Mouse (Mus musculus) limb, embryonic 14.5 days (tissue): Measurements from ENCODE around the gene Lrp5. TPM values are rescaled to one million over a fixed set of nuclear protein-coding genes. Genes with fewer than 3 reads are reported as not detected.
A peak's percentile ranks its signal among the peaks of the same experiment; 100 is the strongest.

Experiments
- ATAC-seq: fragments of 200-750 bp; cut with Nextera tagmentation; 2 replicates; pipeline ENCODE4 v1.8.0; 2017; ENCODE audit warnings: low read depth, moderate number of reproducible peaks, moderate TSS enrichment; ENCODE audit not compliant: low FRiP score
- DNase-seq: peaks from one replicate; pipeline ENCODE4 v3.0.0-alpha.2; 2015; ENCODE audit warnings: low spot score
- H3K27ac ChIP-seq: fragments of 300-500 bp; sonication (generic); replicated peaks from 2 replicates; pipeline ENCODE4 v1.5.1; 2014; ENCODE audit warnings: low read depth, mild to moderate bottlenecking, low read length, moderate library complexity, mixed read lengths
- H3K27me3 ChIP-seq: fragments of 300-500 bp; sonication (generic); 2 replicates; pipeline ENCODE4 v1.6.1; 2014; ENCODE audit warnings: low read length, mixed read lengths; ENCODE audit not compliant: control insufficient read depth, insufficient read depth
- H3K36me3 ChIP-seq: fragments of 300-500 bp; sonication (generic); 2 replicates; pipeline ENCODE4 v1.6.1; 2014; ENCODE audit warnings: mild to moderate bottlenecking, low read length, moderate library complexity, mixed read lengths; ENCODE audit not compliant: control insufficient read depth, insufficient read depth
- H3K4me1 ChIP-seq: fragments of 300-500 bp; sonication (generic); 2 replicates; pipeline ENCODE4 v1.6.1; 2014; ENCODE audit warnings: antibody characterized with exemption, low read length, mixed read lengths; ENCODE audit not compliant: control insufficient read depth, insufficient read depth
- H3K4me2 ChIP-seq: fragments of 300-500 bp; sonication (generic); replicated peaks from 2 replicates; pipeline ENCODE4 v1.6.1; 2014; ENCODE audit warnings: low read depth, mild to moderate bottlenecking, low read length, moderate library complexity; ENCODE audit not compliant: severe bottlenecking
- H3K4me3 ChIP-seq: fragments of 300-500 bp; sonication (generic); replicated peaks from 2 replicates; pipeline ENCODE4 v1.5.1; 2014; ENCODE audit warnings: low read length
- H3K9ac ChIP-seq: fragments of 300-500 bp; sonication (generic); 2 replicates; pipeline ENCODE4 v1.6.1; 2014; ENCODE audit warnings: mild to moderate bottlenecking, low read depth, low read length, moderate library complexity; ENCODE audit not compliant: severe bottlenecking
- H3K9me3 ChIP-seq: fragments of 300-500 bp; sonication (generic); 2 replicates; pipeline ENCODE4 v1.6.1; 2016; ENCODE audit warnings: low read length; ENCODE audit not compliant: control insufficient read depth
- POLR2A ChIP-seq: fragments of 200-500 bp; IDR thresholded peaks from 2 replicates; pipeline ENCODE4 v1.8.0; 2012; ENCODE audit warnings: inconsistent platforms, mild to moderate bottlenecking, moderate library complexity, borderline replicate concordance; ENCODE audit not compliant: insufficient read depth, insufficient read length; ENCODE audit errors: extremely low read depth
- WGBS: fragments of 180-500 bp; shearing (Covaris S2); extraction: QIAGEN DNeasy Blood & Tissue Kit; methylation state at CpG from one replicate; pipeline ENCODE4 v1.1.7; 2014; 5-methylcytosine and 5-hydroxymethylcytosine counted together
- polyA plus RNA-seq, 2 experiments: library from polyadenylated mRNA; depleted of rRNA in 1 of 2; stranded (reverse) in 1 of 2; unstranded in 1 of 2; fragments of >200 nt; fragmentation: Nextera tagmentation in 1 of 2; extraction: Ambion mirVana in 1 of 2; gene quantifications; 2 replicates each; pipeline versions ENCODE4 v1.2.1 to v1.2.3; 2012 to 2014

The Lrp5 gene
- polyA plus RNA-seq, 2 experiments = 9.5 to 36.3 TPM

- no peak for ATAC-seq
- no peak overlapping the region for H3K4me3 ChIP-seq
- no peak overlapping the region for H3K4me2 ChIP-seq
- H3K27ac ChIP-seq = no peak overlapping the region
- H3K36me3 ChIP-seq = no peaks in the 10 kb centered on the region
- no peaks in the 10 kb centered on the region for H3K9me3 ChIP-seq
- no peak overlapping the region for H3K9ac ChIP-seq
- TF ChIP-seq POLR2A = no peak
- DNase-seq = no peak
- no peaks in the 10 kb centered on the region for H3K27me3 ChIP-seq
- WGBS = 69% methylated on average over 3 of the region's 3 CpGs
- no peaks in the 10 kb centered on the region for H3K4me1 ChIP-seq
Measured at GRCm38 (mm10) chr19:3695006-3695405, 8.6 kb upstream of the Lrp5 start.

- Histone ChIP-seq H3K27me3 (no peaks in the 10 kb centered on the region), H3K4me3 (no peak overlapping the region), H3K9ac (no peak overlapping the region), H3K27ac (no peak overlapping the region), H3K36me3 (no peaks in the 10 kb centered on the region), H3K4me2 (no peak overlapping the region), H3K4me1 (no peaks in the 10 kb centered on the region), H3K9me3 (no peaks in the 10 kb centered on the region)
- 88% methylated on average over 2 of the region's 2 CpGs for WGBS
- ATAC-seq (no peak), DNase-seq (no peak)
- no peak for TF ChIP-seq POLR2A
Measured at GRCm38 (mm10) chr19:3694476-3694875, 8.1 kb upstream of the Lrp5 start.

- DNase-seq (no peak), ATAC-seq (no peak)
- H3K4me2 ChIP-seq = no peak overlapping the region
- H3K27ac ChIP-seq = no peak overlapping the region
- 59% methylated on average over 6 of the region's 6 CpGs for WGBS
- H3K27me3 ChIP-seq = no peaks in the 10 kb centered on the region
- TF ChIP-seq POLR2A = no peak
- no peak overlapping the region for H3K4me3 ChIP-seq
- no peaks in the 10 kb centered on the region for H3K9me3 ChIP-seq
- H3K4me1 ChIP-seq = peaks cover 5% of the 10 kb centered on the region; the same call in 1 of the 2 replicates
- no peak overlapping the region for H3K9ac ChIP-seq
- H3K36me3 ChIP-seq = no peaks in the 10 kb centered on the region
Measured at GRCm38 (mm10) chr19:3692414-3693145, 6.2 kb upstream of the Lrp5 start.

- H3K27me3 ChIP-seq = no peaks in the 10 kb centered on the region
- H3K9ac ChIP-seq = no peak overlapping the region
- ATAC-seq (no peak), DNase-seq (no peak)
- H3K4me1 ChIP-seq = peaks cover 15% of the 10 kb centered on the region
- no peaks in the 10 kb centered on the region for H3K36me3 ChIP-seq
- WGBS = 96% methylated on average over 5 of the region's 5 CpGs
- no peak overlapping the region for H3K27ac ChIP-seq
- no peak overlapping the region for H3K4me3 ChIP-seq
- no peaks in the 10 kb centered on the region for H3K9me3 ChIP-seq
- H3K4me2 ChIP-seq = no peak overlapping the region
- TF ChIP-seq POLR2A = no peak
Measured at GRCm38 (mm10) chr19:3691337-3691736, 5.0 kb upstream of the Lrp5 start.

GRCm38 (mm10) chr19:3687676-3688171 is 1.4 kb upstream of the Lrp5 start:
- H3K36me3 ChIP-seq = no peaks in the 10 kb centered on the region
- ATAC-seq (no peak), DNase-seq (peak; percentile 30)
- TF ChIP-seq POLR2A = no peak
- no peaks in the 10 kb centered on the region for H3K27me3 ChIP-seq
- H3K27ac ChIP-seq = no peak overlapping the region; the same call in 1 of the 2 replicates
- no peak overlapping the region for H3K4me3 ChIP-seq
- peaks cover 35% of the 10 kb centered on the region for H3K4me1 ChIP-seq
- 22% methylated on average over 5 of the region's 5 CpGs for WGBS
- no peaks in the 10 kb centered on the region for H3K9me3 ChIP-seq
- H3K9ac ChIP-seq = no peak overlapping the region
- no peak overlapping the region for H3K4me2 ChIP-seq
